Mouse (Mus musculus) limb, embryonic 12.5 days (tissue): ENCODE measurements around the gene Sdhaf1. TPM values are rescaled to one million over a fixed set of nuclear protein-coding genes. Genes with fewer than 3 reads are reported as not detected.
A peak's percentile ranks its signal among the peaks of the same experiment; 100 is the strongest.

Source experiments
- ATAC-seq: fragments of 200-750 bp; cut with Nextera tagmentation; 2 replicates; pipeline ENCODE4 v1.8.0; 2017; ENCODE audit warnings: low read depth, moderate TSS enrichment; ENCODE audit not compliant: insufficient number of reproducible peaks, insufficient read depth, low FRiP score, low TSS enrichment
- H3K27ac ChIP-seq: fragments of 300-500 bp; sonication (generic); 2 replicates; pipeline ENCODE4 v1.5.1; 2016; ENCODE audit warnings: mild to moderate bottlenecking, moderate library complexity
- H3K27me3 ChIP-seq: fragments of 300-500 bp; sonication (generic); 2 replicates; pipeline ENCODE4 v1.6.1; 2016; ENCODE audit warnings: mild to moderate bottlenecking, moderate library complexity
- H3K36me3 ChIP-seq: fragments of 300-500 bp; sonication (generic); 2 replicates; pipeline ENCODE4 v1.6.1; 2016; ENCODE audit warnings: mild to moderate bottlenecking, moderate library complexity
- H3K4me1 ChIP-seq: fragments of 300-500 bp; sonication (generic); replicated peaks from 2 replicates; pipeline ENCODE4 v1.6.1; 2016
- H3K4me2 ChIP-seq: fragments of 300-500 bp; sonication (generic); 2 replicates; pipeline ENCODE4 v1.6.1; 2016; ENCODE audit warnings: mild to moderate bottlenecking, moderate library complexity
- H3K4me3 ChIP-seq: fragments of 300-500 bp; sonication (generic); replicated peaks from 2 replicates; pipeline ENCODE4 v1.5.1; 2016; ENCODE audit warnings: mild to moderate bottlenecking
- H3K9ac ChIP-seq: fragments of 300-500 bp; sonication (generic); replicated peaks from 2 replicates; pipeline ENCODE4 v1.6.1; 2016; ENCODE audit warnings: mild to moderate bottlenecking, moderate library complexity
- H3K9me3 ChIP-seq: fragments of 300-500 bp; sonication (generic); 2 replicates; pipeline ENCODE4 v1.6.1; 2016; ENCODE audit warnings: mild to moderate bottlenecking, moderate library complexity
- WGBS: fragments of 180-500 bp; shearing (Covaris S2); methylation state at CpG from one replicate; pipeline ENCODE4 v1.1.7; 2016; 5-methylcytosine and 5-hydroxymethylcytosine counted together
- polyA plus RNA-seq: library from polyadenylated mRNA; unstranded; fragments of >200 nt; fragmentation: Nextera tagmentation; extraction: Ambion mirVana; gene quantifications from 2 replicates; pipeline ENCODE4 v1.2.1, GENCODE M21; 2016

The Sdhaf1 gene
- polyA plus RNA-seq, 1 experiment from 2014 or later = 20.7 TPM

DNA sequence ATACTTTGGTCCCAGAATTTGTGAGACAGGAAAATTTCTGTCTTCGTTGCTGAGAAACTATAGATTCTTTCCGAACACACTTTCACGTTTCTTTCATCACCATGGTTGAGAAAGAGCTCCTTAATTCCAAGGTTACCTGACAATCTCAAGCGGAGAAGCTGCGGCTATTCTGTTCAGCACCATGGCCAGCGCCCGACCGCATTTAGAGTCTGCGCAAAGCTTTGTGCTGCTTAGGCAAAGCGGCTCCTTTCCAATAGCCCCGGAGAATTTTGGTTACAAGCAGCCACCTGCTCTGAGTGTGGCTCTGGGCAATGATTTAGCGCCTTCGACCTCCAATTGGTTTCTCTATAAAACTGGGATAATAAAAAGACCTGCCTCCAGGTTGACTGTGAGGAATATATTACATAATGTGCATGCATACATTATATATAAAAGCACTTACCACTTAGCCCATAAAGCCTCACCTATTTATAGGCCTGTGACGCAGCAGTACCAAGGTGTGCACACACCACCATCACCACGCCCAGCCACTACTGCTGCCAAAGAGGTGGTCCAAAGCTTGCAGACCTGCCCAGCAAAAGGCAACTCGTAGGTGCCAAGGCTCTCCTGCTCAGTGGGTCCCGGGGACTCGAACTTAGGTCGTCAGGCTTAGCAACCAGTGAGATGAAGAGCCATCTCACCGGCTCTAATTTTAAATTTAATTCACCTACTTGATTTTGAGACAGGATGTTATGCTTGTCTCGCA lies 23.1 kb upstream of the Sdhaf1 start:
- WGBS = 27% methylated on average over 21 of the region's 21 CpGs
- ATAC-seq = no peak
- H3K9me3 ChIP-seq = no peaks in the 10 kb centered on the region
- no peak overlapping the region for H3K4me3 ChIP-seq
- no peak overlapping the region for H3K4me2 ChIP-seq
- H3K27me3 ChIP-seq = peaks cover 45% of the 10 kb centered on the region
- H3K27ac ChIP-seq = no peak overlapping the region
- H3K4me1 ChIP-seq = peaks cover 6% of the 10 kb centered on the region; the same call in 1 of the 2 replicates
- H3K36me3 ChIP-seq = no peaks in the 10 kb centered on the region
- H3K9ac ChIP-seq = no peak overlapping the region

DNA sequence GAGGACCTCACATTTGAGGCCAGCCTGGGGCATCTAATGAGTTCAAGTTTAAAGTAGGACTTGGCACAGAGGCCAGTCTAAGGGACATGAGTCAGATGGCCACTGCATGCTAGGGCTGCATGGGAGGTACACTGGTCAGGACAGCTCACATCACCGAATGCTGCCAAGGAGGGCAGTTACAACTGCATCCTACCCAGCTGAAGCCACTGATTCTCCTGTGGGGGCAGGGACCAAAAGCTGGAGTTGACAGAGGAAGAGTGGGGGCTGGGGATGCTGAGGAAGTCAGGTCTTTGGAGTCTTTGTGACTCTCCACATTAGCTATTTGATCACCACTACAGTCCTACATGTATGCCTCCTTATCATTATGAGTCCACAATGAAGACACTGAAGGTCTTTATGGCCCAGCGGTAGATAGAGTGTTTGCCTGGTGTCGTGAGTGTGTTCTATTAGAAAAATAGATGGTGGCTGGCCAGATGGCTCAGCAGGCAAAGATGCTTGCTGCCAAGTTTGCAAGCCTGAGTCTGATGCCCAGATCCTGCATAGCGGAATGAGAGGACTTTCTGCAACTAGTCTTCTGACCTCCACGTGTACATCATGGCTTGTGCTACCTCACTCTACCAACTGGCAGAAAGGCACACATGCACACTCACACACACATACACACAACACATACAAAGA lies 15.9 kb upstream of the Sdhaf1 start:
- ATAC-seq = no peak
- H3K4me3 ChIP-seq = no peak overlapping the region
- H3K27me3 ChIP-seq = peaks cover 31% of the 10 kb centered on the region
- H3K4me1 ChIP-seq = peaks cover 6% of the 10 kb centered on the region; the same call in 1 of the 2 replicates
- no peaks in the 10 kb centered on the region for H3K9me3 ChIP-seq
- H3K27ac ChIP-seq = no peak overlapping the region
- no peak overlapping the region for H3K4me2 ChIP-seq
- H3K36me3 ChIP-seq = no peaks in the 10 kb centered on the region
- H3K9ac ChIP-seq = no peak overlapping the region
- WGBS = 72% methylated on average over 5 of the region's 5 CpGs

DNA sequence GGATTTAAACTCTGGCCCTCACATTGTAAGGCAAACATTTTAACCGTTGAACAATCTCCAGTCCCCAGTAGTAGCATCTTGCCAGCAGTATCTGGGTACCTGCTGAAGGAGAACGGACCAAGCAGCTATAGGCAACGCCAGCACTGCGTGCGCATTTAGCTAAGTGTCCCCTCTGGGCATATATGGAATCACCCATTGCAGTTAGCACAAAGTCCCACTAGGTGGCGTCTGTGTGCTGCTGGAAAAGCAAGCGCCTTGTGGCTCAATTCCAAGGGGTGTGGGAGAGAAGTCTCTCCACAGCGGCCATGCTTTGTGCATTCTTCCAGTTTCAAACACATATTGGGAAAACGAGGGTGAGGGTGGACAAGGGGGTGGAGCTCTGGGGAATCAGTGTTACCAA lies 12.7 kb upstream of the Sdhaf1 start:
- Histone ChIP-seq H3K9me3 (no peaks in the 10 kb centered on the region), H3K27ac (no peak overlapping the region), H3K4me3 (no peak overlapping the region), H3K9ac (no peak overlapping the region), H3K4me1 (no peaks in the 10 kb centered on the region), H3K4me2 (no peak overlapping the region), H3K36me3 (no peaks in the 10 kb centered on the region), H3K27me3 (peaks cover 46% of the 10 kb centered on the region)
- 3% methylated on average over 9 of the region's 9 CpGs for WGBS
- ATAC-seq = no peak

DNA sequence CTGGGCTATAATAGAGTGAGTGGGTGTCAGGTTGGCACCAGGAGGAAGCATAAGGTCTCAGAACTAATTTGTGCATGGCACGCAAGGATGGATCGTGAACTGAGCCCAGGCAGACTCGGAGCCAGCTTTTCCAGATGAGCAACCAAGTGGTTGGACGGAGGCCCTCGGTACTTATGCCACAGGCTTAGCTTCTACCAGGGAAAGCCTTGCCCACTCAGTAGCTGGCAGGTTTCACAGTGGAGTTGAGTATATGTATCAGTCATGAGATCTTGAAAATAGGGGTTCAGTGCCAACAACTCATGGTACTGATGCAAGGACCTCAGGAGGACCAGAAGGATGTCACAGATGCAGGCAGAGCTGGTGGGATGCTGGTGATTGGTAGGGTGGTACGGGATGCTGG lies 12.0 kb upstream of the Sdhaf1 start:
- Histone ChIP-seq H3K4me3 (no peak overlapping the region), H3K9ac (no peak overlapping the region), H3K4me1 (no peaks in the 10 kb centered on the region), H3K9me3 (no peaks in the 10 kb centered on the region), H3K27me3 (peaks cover 44% of the 10 kb centered on the region), H3K27ac (no peak overlapping the region), H3K36me3 (no peaks in the 10 kb centered on the region), H3K4me2 (no peak overlapping the region)
- WGBS = 75% methylated on average over 6 of the region's 6 CpGs
- ATAC-seq = no peak

DNA sequence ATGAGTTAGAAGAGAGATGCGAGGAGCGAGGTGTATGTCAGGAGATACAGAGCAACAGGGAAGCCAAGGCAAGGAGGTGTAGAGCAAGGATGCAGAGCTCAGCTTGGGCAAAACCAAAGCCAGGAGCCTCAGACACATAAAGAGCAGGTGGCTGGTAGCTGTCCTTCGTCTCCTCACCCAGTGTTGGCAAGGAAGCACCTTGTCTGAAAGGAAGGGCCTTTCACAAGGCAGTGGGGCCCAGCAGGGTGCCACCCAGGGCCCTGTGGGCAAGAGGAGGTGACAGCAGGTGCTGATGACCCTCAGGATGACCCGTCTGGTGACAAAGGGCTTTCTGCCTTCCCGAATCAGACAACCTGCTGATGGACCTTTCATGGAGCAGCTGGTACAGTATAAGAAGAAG lies 10.9 kb upstream of the Sdhaf1 start:
- Histone ChIP-seq H3K36me3 (no peaks in the 10 kb centered on the region), H3K27ac (no peak overlapping the region), H3K4me1 (no peaks in the 10 kb centered on the region), H3K27me3 (peaks cover 43% of the 10 kb centered on the region), H3K4me2 (no peak overlapping the region), H3K4me3 (no peak overlapping the region), H3K9ac (no peak overlapping the region), H3K9me3 (no peaks in the 10 kb centered on the region)
- ATAC-seq = no peak
- 61% methylated on average over 5 of the region's 5 CpGs for WGBS

DNA sequence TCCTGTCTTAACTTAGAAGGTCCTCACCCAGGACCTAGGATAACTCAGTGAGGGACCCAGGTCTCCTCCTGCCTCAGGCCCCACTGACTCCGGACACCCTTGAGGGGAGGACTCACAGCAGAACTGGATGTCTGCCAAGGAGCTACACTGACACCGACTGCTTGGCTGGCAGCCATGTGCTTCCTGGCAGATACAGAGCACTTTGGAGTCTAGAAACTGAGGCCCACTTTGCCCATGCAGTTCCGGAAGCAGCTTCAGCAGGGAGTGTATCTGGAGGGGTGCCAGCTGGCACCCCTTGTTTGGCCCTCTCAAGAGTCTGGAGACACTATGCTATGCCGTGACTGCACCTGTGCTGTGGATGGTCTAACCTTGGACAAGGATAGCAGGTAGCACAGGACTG lies 9.7 kb upstream of the Sdhaf1 start:
- no peaks in the 10 kb centered on the region for H3K36me3 ChIP-seq
- ATAC-seq = no peak
- no peaks in the 10 kb centered on the region for H3K9me3 ChIP-seq
- no peaks in the 10 kb centered on the region for H3K4me1 ChIP-seq
- WGBS = 65% methylated on average over 4 of the region's 4 CpGs
- H3K9ac ChIP-seq = no peak overlapping the region
- no peak overlapping the region for H3K27ac ChIP-seq
- H3K4me2 ChIP-seq = no peak overlapping the region
- H3K27me3 ChIP-seq = peaks cover 37% of the 10 kb centered on the region
- no peak overlapping the region for H3K4me3 ChIP-seq

DNA sequence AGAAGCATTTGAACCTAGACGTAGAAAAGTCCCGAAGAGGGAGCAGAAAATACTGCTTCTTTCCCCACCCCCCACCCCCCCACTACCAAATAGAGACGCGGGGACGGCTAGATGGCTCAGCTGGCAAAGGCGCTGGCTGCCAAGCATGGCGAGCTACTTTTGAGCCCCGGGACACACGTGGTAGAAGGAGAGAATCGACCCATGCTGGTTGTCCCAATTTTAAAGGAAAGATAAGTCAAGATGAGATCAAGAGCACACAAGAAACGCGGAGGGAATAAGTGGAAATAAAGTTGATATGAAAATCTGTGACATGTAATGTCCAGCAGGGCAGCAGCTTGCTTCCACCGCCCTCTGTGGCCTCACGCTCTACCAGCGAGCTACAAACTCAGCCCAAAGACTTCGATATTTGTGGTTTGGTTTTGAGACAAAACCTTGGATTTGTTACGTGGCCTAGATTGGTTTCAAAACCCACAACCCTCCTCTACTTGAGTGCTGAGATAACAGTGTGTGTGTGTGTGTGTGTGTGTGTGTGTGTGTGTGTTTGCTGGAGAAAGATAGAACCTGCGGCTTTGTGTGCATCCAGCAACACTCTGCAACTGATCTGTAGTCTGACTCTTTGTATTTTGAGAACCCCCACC lies 9.0 kb upstream of the Sdhaf1 start:
- peaks cover 37% of the 10 kb centered on the region for H3K27me3 ChIP-seq
- H3K4me2 ChIP-seq = no peak overlapping the region
- H3K36me3 ChIP-seq = no peaks in the 10 kb centered on the region
- H3K9ac ChIP-seq = no peak overlapping the region
- H3K4me3 ChIP-seq = no peak overlapping the region
- 68% methylated on average over 18 of the region's 18 CpGs for whole genome bisulfite sequencing
- no peaks in the 10 kb centered on the region for H3K9me3 ChIP-seq
- H3K4me1 ChIP-seq = no peaks in the 10 kb centered on the region
- no peak for ATAC-seq
- no peak overlapping the region for H3K27ac ChIP-seq

DNA sequence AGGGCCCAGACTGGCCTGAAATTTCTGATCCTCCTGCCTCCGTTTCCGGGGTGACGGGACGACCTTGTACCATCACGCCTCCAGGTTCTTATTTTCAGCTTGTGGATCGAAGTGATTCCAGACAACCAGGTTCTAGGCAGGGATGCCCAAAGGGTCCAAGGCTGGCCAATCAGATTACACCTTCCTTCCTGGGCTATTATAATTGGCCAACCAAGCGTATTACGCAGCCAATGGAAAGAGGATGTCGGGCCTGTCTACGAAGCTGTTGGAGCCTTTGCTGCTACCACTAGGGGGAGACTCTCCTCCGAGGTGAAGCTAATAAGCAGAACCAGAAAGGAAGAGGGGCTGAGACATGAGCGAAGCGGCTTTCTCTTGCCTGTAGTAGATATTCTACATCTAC lies 8.2 kb upstream of the Sdhaf1 start:
- Histone ChIP-seq H3K4me3 (no peak overlapping the region), H3K4me1 (no peaks in the 10 kb centered on the region), H3K27ac (no peak overlapping the region), H3K4me2 (peak overlapping the region; percentile 16; the same call in 1 of the 2 replicates), H3K27me3 (peaks cover 37% of the 10 kb centered on the region), H3K9me3 (no peaks in the 10 kb centered on the region), H3K9ac (no peak overlapping the region), H3K36me3 (no peaks in the 10 kb centered on the region)
- 4% methylated on average over 13 of the region's 13 CpGs for WGBS
- peak; percentile 57 for ATAC-seq

DNA sequence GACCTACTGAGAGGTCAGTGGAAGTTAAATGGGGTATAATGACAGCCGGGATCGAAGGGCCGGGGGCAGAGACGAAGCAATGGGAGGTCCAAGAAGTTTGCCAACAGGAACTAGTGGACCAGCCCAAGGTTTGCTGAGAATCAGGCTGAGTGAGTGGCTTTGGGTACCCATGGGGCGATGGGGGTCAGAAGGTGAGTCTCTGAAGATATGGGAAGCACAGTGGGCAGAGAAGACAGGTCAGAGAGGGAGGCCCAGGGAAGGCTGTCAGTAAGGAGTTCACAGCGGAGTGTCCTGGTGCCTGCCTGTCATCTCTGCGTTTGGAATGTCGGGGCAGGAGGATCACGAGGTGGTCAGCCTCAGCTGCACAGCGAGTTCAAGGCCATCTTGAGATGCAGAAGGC lies 4.7 kb upstream of the Sdhaf1 start:
- Histone ChIP-seq H3K9ac (no peak overlapping the region), H3K27me3 (peaks cover 5% of the 10 kb centered on the region), H3K4me3 (no peak overlapping the region), H3K27ac (no peak overlapping the region), H3K4me2 (no peak overlapping the region), H3K4me1 (no peaks in the 10 kb centered on the region), H3K9me3 (peaks cover 7% of the 10 kb centered on the region; the same call in 1 of the 2 replicates), H3K36me3 (no peaks in the 10 kb centered on the region)
- ATAC-seq = no peak
- WGBS = 48% methylated on average over 10 of the region's 10 CpGs

DNA sequence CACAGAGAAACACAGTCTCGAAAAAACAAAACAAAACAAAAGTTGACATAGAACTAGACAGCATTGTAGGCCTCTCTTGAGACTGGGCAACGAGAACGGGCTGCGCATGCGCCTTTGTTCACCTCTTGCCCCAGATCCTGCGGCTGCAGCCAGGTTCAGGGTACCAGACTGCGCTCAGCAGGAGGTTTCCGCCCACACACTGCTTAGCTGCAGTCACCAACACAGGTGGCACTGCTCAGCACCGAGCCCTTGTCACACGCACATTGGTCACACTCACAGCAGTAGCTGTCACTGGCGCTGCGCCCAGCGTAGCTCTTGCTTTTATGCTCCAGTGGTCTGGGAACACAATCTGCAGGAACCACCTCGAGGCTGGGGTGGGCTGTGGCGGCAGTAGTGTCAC lies 3.4 kb upstream of the Sdhaf1 start:
- H3K4me2 ChIP-seq = no peak overlapping the region
- H3K4me1 ChIP-seq = peaks cover 7% of the 10 kb centered on the region; the same call in 1 of the 2 replicates
- no peak overlapping the region for H3K9ac ChIP-seq
- H3K4me3 ChIP-seq = no peak overlapping the region
- 64% methylated on average over 15 of the region's 15 CpGs for WGBS
- no peak overlapping the region for H3K27ac ChIP-seq
- no peak for ATAC-seq
- no peaks in the 10 kb centered on the region for H3K36me3 ChIP-seq
- peaks cover 7% of the 10 kb centered on the region; the same call in 1 of the 2 replicates for H3K9me3 ChIP-seq
- no peaks in the 10 kb centered on the region for H3K27me3 ChIP-seq

DNA sequence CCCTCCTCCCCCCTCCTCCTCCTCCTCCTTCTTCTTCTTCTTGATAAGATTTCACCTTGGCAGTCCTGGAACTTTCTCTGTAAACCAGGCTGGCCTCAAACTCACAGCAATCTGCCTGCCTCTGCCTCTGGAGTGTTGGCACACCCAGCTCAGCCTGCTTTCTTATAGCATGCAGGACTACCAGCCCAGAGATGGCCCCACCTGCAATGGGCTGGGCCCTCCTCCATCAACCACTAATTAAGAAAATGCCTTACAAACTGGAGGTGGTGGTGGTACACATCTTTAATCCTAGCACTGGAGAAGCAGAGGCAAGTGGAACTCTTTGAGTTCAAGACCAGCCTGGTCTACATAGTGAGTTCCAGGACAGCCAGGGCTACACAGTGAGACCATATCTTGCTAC lies 2.7 kb upstream of the Sdhaf1 start:
- Histone ChIP-seq H3K4me3 (no peak overlapping the region), H3K27ac (no peak overlapping the region), H3K9ac (no peak overlapping the region), H3K27me3 (no peaks in the 10 kb centered on the region), H3K36me3 (no peaks in the 10 kb centered on the region), H3K9me3 (peaks cover 7% of the 10 kb centered on the region; the same call in 1 of the 2 replicates), H3K4me1 (peaks cover 8% of the 10 kb centered on the region), H3K4me2 (no peak overlapping the region)
- ATAC-seq = no peak
